Mouse (Mus musculus) liver, adult (tissue): Measurements from ENCODE around the gene Lyl1.

Experiments
- GATA4 ChIP-seq: IDR thresholded peaks from 2 replicates; pipeline ENCODE4 v1.6.1; 2014; ENCODE audit warnings: mild to moderate bottlenecking, low read length; ENCODE audit not compliant: insufficient replicate concordance

The Lyl1 gene

DNA sequence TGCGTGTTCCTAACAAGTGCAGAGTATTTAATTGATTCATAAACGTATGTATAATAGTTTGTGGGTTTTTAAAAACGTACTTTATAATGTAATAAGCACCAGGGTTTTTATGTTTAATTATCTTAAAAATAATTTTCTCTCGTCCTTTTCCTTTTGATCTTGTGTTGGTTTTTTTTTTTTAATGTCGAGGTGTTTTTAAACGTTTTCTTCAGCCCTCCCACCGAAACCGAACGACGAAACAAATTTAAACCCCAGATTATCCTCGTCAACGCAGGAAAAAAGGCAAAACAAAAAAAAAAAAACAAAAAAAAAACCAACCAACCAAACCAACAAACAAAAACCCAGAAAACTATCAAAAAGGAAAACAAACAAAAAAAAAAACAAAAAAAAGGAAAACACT is 4.7 kb downstream of the Lyl1 start:
- TF ChIP-seq GATA4, result no peak

DNA sequence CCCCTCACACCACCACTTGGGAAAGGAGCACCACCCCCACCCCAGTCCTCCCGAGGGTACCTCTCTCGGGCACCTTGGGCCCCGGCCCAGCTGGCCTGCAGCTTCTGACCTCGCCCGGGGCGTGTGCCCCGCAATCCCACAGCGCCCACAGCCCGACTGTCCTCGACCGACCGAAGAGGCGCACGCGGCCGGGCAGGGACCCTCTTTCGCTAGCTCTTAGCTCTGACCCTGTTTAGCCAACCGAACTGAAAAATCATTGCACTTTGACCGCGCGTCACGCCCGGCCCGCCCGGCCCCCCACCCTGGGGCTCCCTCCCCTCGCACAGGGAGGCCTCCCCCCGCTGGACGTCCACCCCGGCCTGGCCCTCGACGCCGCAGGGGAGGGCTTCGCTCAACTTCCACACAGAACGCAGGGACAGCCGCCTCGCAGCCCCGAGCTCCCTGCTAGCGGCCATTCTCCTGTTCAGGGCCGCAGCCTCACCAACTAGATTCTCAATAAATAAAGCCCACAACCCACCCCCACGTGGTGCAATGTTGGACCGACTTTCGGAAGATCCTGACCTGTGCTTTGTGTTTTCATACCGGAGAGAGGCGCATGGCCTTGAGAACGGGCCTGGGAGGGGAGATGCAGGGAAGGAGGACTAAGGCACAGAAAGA is 5.5 kb downstream of the Lyl1 start:
- TF ChIP-seq GATA4, result no peak

DNA sequence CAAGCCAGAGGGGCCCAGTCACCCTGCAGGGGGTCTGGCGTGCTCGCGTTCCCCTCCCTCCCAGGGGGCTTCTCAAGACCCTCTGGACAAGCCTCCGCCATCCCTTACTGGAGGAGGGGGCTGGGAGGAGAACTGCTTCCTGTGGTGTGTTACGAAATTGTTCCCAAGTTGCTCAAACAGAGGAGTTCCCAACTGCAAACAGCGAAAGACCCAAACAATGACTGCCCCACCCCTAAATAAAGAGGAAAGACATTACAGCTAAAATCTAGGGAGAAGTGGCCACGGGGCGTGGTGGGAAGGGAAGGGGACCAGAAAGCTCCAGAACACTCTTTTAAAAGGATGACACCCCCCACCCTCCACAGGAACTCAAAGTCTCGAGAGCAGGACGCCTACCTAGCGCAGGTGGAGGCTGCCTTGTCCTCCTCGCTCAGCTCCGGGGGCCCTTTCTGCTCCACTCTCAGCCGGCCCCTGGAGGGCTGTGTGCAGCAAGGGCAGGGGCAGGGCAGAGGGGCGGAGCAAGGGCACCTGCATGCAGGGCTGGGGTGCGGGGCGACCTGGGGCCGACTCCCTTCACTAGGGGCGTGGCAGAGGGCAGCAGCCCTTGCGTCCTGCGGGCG is 6.1 kb downstream of the Lyl1 start:
- TF ChIP-seq GATA4, result no peak

DNA sequence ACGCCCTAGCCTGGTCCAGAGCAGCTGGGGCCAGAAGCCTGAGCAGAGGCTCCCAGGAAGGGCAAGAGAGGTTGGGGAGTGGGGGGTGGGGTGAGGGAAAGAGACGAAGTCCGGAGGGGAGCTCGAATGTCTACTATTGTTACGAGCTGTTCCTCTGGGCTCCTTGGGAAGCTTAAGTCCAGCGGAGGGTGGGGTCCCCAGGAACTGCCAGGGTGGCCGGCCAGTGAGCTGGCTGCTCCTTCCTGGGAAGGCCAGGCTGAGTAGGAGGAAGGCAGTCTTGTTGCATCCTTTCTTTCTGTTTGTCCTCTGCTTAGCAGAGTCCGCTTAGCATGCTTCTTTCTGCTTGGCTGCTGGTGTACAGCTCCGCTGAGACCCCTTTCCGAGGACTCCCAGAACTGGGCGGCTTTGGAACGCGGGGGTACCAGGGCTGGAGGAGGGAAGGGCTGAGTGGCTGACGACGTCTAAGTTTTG is 6.8 kb downstream of the Lyl1 start:
- no peak for TF ChIP-seq GATA4

DNA sequence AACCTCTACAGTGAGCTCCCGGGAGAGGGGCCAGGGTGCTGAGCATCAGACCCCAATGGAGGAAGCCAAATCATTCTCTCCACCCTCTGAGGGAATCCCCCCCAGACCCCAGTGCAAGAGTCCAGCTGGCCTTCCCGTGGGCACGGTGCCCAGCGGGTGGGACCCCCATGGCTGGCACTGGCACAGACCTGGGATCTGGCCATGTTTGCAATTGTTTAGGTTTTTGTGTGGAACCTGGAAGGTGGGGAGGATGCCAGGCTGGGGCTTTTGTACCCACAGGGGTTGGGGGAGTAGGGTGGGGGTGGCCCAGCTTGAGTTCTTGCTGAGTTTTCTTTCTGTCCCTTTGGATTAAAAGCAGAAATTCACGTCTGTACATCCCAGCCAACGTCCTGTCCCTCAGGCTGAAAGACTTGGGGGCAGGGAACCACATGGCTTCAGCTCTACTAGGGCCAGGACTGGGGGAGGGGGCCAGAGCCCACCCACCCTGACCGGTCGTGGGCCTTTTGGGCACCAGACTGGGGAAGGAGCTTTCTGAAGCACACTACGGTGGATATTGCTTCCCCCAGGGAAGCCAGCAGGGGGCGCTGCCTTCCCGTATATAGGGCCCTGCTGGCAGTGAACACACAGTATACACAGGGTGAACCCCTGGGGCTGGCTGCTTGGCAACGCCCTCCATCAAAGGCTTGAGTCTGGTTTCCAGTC is 7.7 kb downstream of the Lyl1 start:
- TF ChIP-seq GATA4, result no peak

DNA sequence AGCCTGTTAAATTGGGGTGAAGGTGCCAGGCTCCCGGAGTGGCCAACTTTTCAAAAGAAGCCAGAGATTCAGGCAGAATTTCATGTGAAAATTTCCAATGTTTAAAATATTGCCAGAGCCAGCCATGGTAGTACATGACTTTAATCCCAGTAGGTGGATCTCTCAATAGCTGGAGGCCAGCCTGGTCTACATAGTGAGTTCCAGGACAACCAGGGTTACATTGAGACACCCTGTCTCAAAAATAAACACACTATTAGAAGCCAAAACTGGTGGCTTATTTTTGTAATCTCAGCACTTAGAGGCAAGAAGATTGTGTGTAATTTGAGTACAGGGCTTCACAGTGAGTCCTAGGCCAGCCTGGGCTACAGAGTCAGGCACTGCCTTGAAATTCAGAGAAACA is 8.7 kb downstream of the Lyl1 start:
- TF ChIP-seq GATA4, result no peak

DNA sequence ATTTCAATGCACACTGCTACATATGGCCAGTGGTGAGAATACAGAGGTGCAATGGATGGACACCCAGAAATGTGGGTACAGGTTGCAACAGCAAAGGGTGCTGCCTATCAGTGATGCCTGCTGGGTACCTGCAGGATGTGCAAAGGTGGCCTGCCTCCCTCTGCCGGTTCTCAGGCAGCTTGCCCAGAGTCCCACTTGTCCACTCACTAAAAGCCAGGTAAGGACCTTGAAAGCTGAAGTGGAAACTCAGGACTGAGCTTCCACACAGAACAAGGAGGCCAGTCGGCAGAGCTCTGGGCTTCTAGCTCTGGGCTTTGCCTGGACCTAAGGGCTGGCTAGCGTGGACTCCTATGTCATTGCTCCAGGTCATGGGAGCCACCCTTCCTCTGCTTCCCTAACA is 10.1 kb downstream of the Lyl1 start:
- TF ChIP-seq GATA4, result no peak

DNA sequence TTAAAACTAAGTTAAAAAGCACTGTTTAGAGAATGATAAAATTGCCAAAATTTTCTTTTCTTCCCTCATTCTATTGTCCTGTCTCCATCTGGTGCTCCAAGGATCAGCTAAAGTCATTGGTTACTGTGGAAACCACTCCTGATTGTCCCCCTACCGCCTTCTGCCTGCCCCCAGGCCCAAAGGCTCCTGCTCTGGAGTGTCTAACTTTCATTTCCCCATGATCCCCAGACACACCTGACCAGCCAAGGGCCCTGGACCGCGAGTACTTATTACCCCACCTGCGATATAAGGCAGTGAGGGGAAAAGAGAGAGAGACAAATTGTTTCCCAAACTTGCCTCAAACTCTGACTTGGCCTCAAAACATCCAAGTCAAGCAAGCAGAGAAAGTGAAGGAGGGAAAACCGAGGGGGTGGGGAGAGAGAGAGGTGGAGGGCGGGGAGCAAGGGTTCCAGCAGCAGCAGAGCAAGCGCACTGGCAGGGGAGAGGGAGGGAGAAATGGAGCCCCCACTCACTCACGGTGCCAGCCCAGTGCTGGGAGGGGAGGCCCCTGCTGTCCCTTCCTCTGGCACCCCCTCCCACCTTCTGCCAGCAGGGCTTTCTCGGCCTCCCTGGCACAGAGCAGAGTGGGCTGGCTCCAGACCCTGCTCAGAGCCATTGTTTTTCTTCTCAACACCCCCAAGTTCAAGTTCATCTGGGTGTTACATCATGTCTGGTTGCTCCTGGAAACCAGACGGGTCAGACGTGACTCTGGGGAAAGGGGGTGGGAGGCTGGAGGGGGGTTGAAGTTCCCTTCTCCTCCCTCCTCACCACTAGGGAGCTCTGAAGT is 10.9 kb downstream of the Lyl1 start:
- no peak for TF ChIP-seq GATA4

DNA sequence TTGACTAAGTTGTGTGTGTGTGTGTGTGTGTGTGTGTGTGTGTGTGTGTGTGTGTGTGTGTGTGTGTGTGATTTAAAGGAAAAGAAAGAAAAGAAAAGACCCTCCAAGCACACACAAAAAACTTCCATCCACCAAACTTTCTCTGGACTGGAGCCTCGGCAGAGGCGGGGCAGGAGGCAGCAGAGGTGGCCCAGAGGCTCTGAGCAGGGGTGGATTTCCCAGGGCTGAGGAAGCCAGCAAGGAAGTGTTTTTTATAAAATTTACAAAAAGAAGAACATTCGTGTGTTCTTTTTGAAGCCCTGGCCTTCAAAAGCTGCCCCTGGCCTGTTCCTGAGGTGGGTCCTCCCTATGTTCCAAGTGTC is 11.5 kb downstream of the Lyl1 start:
- TF ChIP-seq GATA4, result no peak

DNA sequence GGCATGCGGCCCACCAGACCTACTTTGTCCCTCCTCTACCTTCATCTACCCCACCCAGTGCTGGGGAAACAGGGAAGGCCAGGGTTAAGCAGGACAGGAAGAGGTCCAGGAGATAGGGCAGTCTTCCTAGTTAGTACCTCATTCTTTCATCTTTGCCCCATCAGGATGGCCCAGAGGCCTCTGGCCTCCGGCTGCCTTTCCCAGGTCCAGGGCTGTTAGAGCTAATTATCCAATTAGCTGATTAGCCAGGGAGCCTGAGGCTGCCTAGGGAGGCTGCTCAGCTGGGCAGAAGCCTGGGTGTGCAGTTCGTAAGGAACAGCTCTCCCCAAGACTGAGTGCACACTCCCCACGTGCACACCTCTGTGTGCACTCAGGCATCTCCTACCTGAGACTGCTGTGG is 12.1 kb downstream of the Lyl1 start:
- TF ChIP-seq GATA4, result no peak

DNA sequence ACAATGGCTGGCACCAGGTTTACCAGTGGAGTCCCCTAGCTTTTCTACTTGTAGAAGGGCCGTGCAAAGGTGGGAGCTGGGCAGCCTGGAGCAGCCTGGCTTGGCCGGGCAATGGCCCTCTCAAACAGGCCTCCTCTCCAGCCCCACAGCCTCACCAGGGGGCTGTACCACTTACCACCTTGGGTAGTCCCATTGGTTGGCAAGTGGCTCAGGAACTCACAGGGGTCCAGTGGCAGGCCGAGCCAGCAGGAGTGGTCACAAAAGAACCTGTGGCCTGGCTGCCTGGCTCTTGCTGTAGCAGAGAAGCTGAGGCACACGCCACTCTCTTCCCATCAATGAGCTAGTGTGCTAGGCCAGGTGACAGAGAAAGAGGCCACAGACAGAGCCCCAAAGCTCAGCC is 12.9 kb downstream of the Lyl1 start:
- no peak for TF ChIP-seq GATA4

DNA sequence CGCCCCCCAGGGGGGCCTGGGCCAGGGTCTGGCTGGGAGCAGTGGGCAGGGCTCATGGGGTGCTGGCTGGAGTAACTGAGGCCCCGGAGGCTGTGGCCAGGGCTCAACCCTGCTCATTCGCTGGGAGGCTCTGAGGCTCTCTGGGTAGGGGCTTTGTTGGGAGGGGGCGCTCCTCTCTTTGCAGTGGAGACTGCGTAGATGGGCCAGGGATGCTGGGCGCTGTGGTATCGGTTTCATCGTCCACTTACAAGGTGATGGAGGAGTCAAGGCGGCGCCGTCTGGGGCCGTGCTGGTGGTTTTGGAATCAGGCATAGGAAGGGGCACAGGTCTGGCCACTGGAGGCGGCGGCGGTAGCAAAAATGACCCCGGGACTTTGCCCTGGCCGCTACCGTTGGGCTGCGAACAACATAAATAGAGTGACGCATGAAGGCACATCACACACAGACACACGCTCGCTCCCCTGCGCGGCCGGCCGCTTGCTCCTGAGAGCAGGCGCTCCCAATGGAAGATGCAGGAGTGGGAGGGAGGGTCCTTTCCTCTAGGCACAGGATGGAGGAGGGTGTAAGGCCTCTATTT is 14.7 kb downstream of the Lyl1 start:
- TF ChIP-seq GATA4, result no peak

DNA sequence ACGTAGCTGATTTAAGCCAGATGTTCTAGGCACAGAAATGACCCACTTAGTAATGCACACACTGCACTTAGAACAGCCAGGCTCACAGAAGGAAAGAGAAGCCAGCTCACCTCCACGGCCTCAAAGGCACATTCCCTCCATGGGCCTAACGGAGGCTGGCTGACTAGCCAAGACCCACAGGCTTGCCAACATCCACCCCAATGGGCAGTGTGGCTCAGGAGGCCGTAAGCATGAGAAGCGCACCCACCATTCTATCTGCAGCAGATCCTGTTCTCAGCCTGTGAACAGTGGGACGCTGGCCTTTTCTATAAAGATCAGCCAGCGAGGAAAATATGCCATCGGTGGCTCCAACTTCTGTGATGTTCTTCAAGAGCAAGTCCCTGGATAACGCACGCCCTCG is 15.5 kb downstream of the Lyl1 start:
- no peak for TF ChIP-seq GATA4

DNA sequence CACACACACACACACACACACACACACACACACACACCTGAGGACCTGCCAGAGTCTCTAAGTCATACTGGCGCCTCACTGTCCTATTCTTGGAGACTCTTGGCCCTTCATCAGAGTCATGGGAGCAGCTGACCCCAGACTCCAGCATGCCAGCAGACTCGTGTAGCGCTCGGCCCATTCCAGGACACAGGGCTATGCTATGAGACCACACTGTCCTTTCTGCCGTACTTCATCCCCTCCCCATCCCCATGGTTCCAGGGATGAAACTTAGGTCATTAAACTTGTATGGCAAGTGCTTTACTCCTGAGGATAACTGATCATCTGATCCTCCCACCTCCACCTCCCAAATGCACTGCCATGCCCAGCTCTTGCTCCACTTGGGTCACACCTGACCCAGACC is 17.2 kb downstream of the Lyl1 start:
- no peak for TF ChIP-seq GATA4

DNA sequence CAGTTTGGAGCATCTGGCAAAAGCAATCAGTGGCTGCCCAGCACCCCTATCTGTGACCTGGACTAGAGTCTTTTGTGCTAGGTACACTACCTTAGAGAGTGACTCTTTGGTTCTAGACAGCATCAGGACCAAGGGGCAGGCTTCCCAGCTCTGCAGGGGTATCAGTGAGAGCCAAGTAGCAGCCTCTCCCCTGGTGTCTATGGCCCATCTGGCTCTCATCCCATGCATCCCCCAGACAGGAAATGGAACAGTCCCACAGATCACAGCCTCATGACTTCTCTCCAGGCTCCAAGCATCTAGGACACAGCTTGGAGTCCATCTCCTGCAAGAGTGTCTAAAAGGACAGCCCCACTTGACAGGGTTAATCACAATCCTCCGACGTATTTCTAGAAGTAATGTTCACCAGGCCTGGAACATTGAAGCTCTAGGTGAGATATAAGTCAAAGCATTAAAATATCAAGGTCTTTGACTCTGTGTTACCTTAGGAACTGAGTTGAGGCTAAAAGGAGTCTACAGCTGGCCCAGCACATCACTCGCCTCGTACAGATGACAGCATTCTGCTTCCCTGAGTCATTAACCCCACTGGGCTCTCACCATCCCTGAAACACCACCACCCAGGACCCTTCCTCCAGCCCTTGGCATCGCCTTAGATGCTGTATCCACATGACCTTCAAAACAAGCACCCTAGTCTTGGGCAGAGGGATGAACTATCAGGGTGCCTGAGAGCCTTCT is 17.9 kb downstream of the Lyl1 start:
- TF ChIP-seq GATA4, result no peak
